Mouse (Mus musculus): Measurements from ENCODE around the gene Dcp1a. TPM values are rescaled to one million over a fixed set of nuclear protein-coding genes. Genes with fewer than 3 reads are reported as not detected.
A peak's percentile ranks its signal among the peaks of the same experiment; 100 is the strongest.

The Dcp1a gene
- 21.6 and 22.5 TPM in 2 replicates for polyA plus RNA-seq (2015; fragmentation: Nextera tagmentation; extraction: Ambion mirVana)

GRCm38 (mm10) chr14:30479361-30479948 is at the start of gene Dcp1a:
Gene Dcp1a, plus strand, starts transcription at chr14:30479535.
- peaks cover 24% of the 10 kb centered on the region for H3K36me3 ChIP-seq (ENCODE audit: poor library complexity, severe bottlenecking)
- H3K27ac ChIP-seq = peak within 1 kb of the TSS; percentile 81
- peak within 1 kb of the TSS; percentile 91 for H3K9ac ChIP-seq
- H3K4me2 ChIP-seq = peak within 1 kb of the TSS; percentile 71
- ATAC-seq = peak; percentile 100
- H3K4me1 ChIP-seq = peaks cover 24% of the 10 kb centered on the region
- WGBS = under 1% methylated on average over 39 of the region's 39 CpGs
- peak within 1 kb of the TSS; percentile 72 for H3K4me3 ChIP-seq
- no peaks in the 10 kb centered on the region for H3K27me3 ChIP-seq
- H3K9me3 ChIP-seq (replicated peaks) = no peaks in the 10 kb centered on the region

GRCm38 (mm10) chr14:30429606-30430005 is 49.7 kb upstream of the Dcp1a start:
- Histone ChIP-seq H3K36me3 (ENCODE audit: poor library complexity, severe bottlenecking) (no peaks in the 10 kb centered on the region), H3K9me3 (replicated peaks) (no peaks in the 10 kb centered on the region), H3K27me3 (no peaks in the 10 kb centered on the region), H3K4me1 (0 out of 2 replicates have a peak, but pooled peaks cover 7% of the 10 kb centered on the region), H3K9ac (no peak overlapping the region), H3K27ac (no peak overlapping the region), H3K4me2 (no peak overlapping the region), H3K4me3 (no peak overlapping the region)
- 72% methylated on average over 9 of the region's 9 CpGs for WGBS
- no peak for ATAC-seq

- Histone ChIP-seq H3K27ac (no peak overlapping the region), H3K9me3 (replicated peaks) (no peaks in the 10 kb centered on the region), H3K4me1 (0 out of 2 replicates have a peak, but pooled peaks cover 7% of the 10 kb centered on the region), H3K27me3 (no peaks in the 10 kb centered on the region), H3K4me3 (no peak overlapping the region), H3K4me2 (no peak overlapping the region), H3K9ac (no peak overlapping the region), H3K36me3 (ENCODE audit: poor library complexity, severe bottlenecking) (no peaks in the 10 kb centered on the region)
- 95% methylated on average over 9 of the region's 9 CpGs for WGBS
- ATAC-seq = no peak
Measured at GRCm38 (mm10) chr14:30430026-30430425, 49.3 kb upstream of the Dcp1a start.

- Histone ChIP-seq H3K4me2 (no peak overlapping the region), H3K27ac (no peak overlapping the region), H3K27me3 (no peaks in the 10 kb centered on the region), H3K9ac (no peak overlapping the region), H3K36me3 (ENCODE audit: poor library complexity, severe bottlenecking) (no peaks in the 10 kb centered on the region), H3K4me1 (0 out of 2 replicates have a peak, but pooled peaks cover 7% of the 10 kb centered on the region), H3K9me3 (replicated peaks) (no peaks in the 10 kb centered on the region), H3K4me3 (no peak overlapping the region)
- WGBS = 60% methylated on average over 5 of the region's 5 CpGs
- no peak for ATAC-seq
Measured at GRCm38 (mm10) chr14:30430446-30430845, 48.9 kb upstream of the Dcp1a start.

GRCm38 (mm10) chr14:30435316-30435715 is 44.0 kb upstream of the Dcp1a start:
- H3K36me3 ChIP-seq (ENCODE audit: poor library complexity, severe bottlenecking) = no peaks in the 10 kb centered on the region
- H3K4me3 ChIP-seq = no peak overlapping the region
- no peak for ATAC-seq
- no peak overlapping the region for H3K4me2 ChIP-seq
- H3K9ac ChIP-seq = no peak overlapping the region
- H3K4me1 ChIP-seq = no peaks in the 10 kb centered on the region
- 85% methylated on average over 5 of the region's 5 CpGs for WGBS
- no peak overlapping the region for H3K27ac ChIP-seq
- no peaks in the 10 kb centered on the region for H3K9me3 ChIP-seq (replicated peaks)
- no peaks in the 10 kb centered on the region for H3K27me3 ChIP-seq

- H3K4me2 ChIP-seq = no peak overlapping the region
- H3K4me3 ChIP-seq = no peak overlapping the region
- H3K27me3 ChIP-seq = no peaks in the 10 kb centered on the region
- H3K4me1 ChIP-seq = no peaks in the 10 kb centered on the region
- WGBS = 82% methylated on average over 3 of the region's 3 CpGs
- no peak overlapping the region for H3K27ac ChIP-seq
- no peak overlapping the region for H3K9ac ChIP-seq
- ATAC-seq = no peak
- H3K9me3 ChIP-seq (replicated peaks) = no peaks in the 10 kb centered on the region
- no peaks in the 10 kb centered on the region for H3K36me3 ChIP-seq (ENCODE audit: poor library complexity, severe bottlenecking)
Measured at GRCm38 (mm10) chr14:30439915-30440314, 39.4 kb upstream of the Dcp1a start.

- Histone ChIP-seq H3K4me2 (no peak overlapping the region), H3K4me3 (no peak overlapping the region), H3K4me1 (no peaks in the 10 kb centered on the region), H3K36me3 (ENCODE audit: poor library complexity, severe bottlenecking) (no peaks in the 10 kb centered on the region), H3K9me3 (replicated peaks) (no peaks in the 10 kb centered on the region), H3K27ac (no peak overlapping the region), H3K9ac (no peak overlapping the region), H3K27me3 (0 out of 2 replicates have a peak, but pooled peaks cover 9% of the 10 kb centered on the region)
- 23% methylated on average over 13 of the region's 13 CpGs for WGBS
- ATAC-seq = no peak
Measured at GRCm38 (mm10) chr14:30455801-30456595, 23.3 kb upstream of the Dcp1a start.

GRCm38 (mm10) chr14:30457436-30457835 is 21.9 kb upstream of the Dcp1a start:
- Histone ChIP-seq H3K36me3 (ENCODE audit: poor library complexity, severe bottlenecking) (no peaks in the 10 kb centered on the region), H3K27me3 (0 out of 2 replicates have a peak, but pooled peaks cover 9% of the 10 kb centered on the region), H3K27ac (no peak overlapping the region), H3K9ac (no peak overlapping the region), H3K9me3 (replicated peaks) (no peaks in the 10 kb centered on the region), H3K4me1 (no peaks in the 10 kb centered on the region), H3K4me2 (no peak overlapping the region), H3K4me3 (no peak overlapping the region)
- no peak for ATAC-seq
- 72% methylated on average over 7 of the region's 7 CpGs for WGBS

GRCm38 (mm10) chr14:30457897-30458296 is 21.4 kb upstream of the Dcp1a start:
- H3K4me3 ChIP-seq = no peak overlapping the region
- H3K27ac ChIP-seq = no peak overlapping the region
- H3K4me2 ChIP-seq = no peak overlapping the region
- no peaks in the 10 kb centered on the region for H3K9me3 ChIP-seq (replicated peaks)
- no peaks in the 10 kb centered on the region for H3K36me3 ChIP-seq (ENCODE audit: poor library complexity, severe bottlenecking)
- H3K9ac ChIP-seq = no peak overlapping the region
- no peak for ATAC-seq
- 0 out of 2 replicates have a peak, but pooled peaks cover 9% of the 10 kb centered on the region for H3K27me3 ChIP-seq
- 68% methylated on average over 2 of the region's 2 CpGs for WGBS
- H3K4me1 ChIP-seq = no peaks in the 10 kb centered on the region

- H3K27ac ChIP-seq = no peak overlapping the region
- WGBS = 83% methylated on average over 3 of the region's 3 CpGs
- no peak overlapping the region for H3K4me2 ChIP-seq
- H3K9ac ChIP-seq = no peak overlapping the region
- H3K9me3 ChIP-seq (replicated peaks) = no peaks in the 10 kb centered on the region
- no peaks in the 10 kb centered on the region for H3K4me1 ChIP-seq
- ATAC-seq = no peak
- no peaks in the 10 kb centered on the region for H3K36me3 ChIP-seq (ENCODE audit: poor library complexity, severe bottlenecking)
- H3K27me3 ChIP-seq = 0 out of 2 replicates have a peak, but pooled peaks cover 9% of the 10 kb centered on the region
- no peak overlapping the region for H3K4me3 ChIP-seq
Measured at GRCm38 (mm10) chr14:30458820-30459219, 20.5 kb upstream of the Dcp1a start.

GRCm38 (mm10) chr14:30459891-30460523 is 19.3 kb upstream of the Dcp1a start:
- 5% methylated on average over 14 of the region's 14 CpGs for WGBS
- 0 out of 2 replicates have a peak, but pooled peaks cover 9% of the 10 kb centered on the region for H3K27me3 ChIP-seq
- no peak overlapping the region for H3K4me3 ChIP-seq
- H3K9ac ChIP-seq = no peak overlapping the region
- H3K4me2 ChIP-seq = peak overlapping the region; percentile 12
- H3K36me3 ChIP-seq (ENCODE audit: poor library complexity, severe bottlenecking) = no peaks in the 10 kb centered on the region
- H3K27ac ChIP-seq = no peak overlapping the region
- H3K9me3 ChIP-seq (replicated peaks) = no peaks in the 10 kb centered on the region
- no peaks in the 10 kb centered on the region for H3K4me1 ChIP-seq
- peak; percentile 65 for ATAC-seq

GRCm38 (mm10) chr14:30463312-30463711 is 16.0 kb upstream of the Dcp1a start:
- H3K27ac ChIP-seq = no peak overlapping the region
- no peak for ATAC-seq
- H3K36me3 ChIP-seq (ENCODE audit: poor library complexity, severe bottlenecking) = no peaks in the 10 kb centered on the region
- no peak overlapping the region for H3K4me3 ChIP-seq
- no peak overlapping the region for H3K4me2 ChIP-seq
- 88% methylated on average over 4 of the region's 4 CpGs for WGBS
- no peaks in the 10 kb centered on the region for H3K9me3 ChIP-seq (replicated peaks)
- H3K27me3 ChIP-seq = 0 out of 2 replicates have a peak, but pooled peaks cover 9% of the 10 kb centered on the region
- no peak overlapping the region for H3K9ac ChIP-seq
- H3K4me1 ChIP-seq = no peaks in the 10 kb centered on the region
